Mouse (Mus musculus): Measurements from ENCODE around the gene Crnkl1.

DNA sequence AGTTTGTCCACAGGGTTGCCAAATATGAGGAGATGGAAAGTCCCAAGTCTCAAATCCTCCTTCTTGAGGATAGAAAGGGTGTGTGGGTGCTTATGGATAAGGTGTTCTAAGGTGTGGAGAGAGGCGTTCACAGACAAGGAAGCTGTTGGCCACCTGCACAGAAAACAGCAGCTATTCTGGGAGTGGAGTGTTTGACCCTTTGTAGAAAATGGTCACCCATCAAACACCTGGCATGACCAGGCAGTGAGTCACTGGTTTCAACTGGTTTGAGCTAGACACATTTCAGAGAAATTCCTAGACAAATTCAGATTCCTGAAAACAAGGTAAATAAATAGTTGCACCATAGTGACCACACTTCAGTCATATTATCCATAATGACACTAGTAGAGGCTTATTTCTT, 62.7 kb downstream of the Crnkl1 start:
- no peak for TF ChIP-seq CTCF (IDR thresholded peaks at IDR 0.05; ENCODE audit: borderline replicate concordance, control insufficient read depth, extremely low read depth, insufficient read depth, low read length, poor library complexity)
- no peak for TF ChIP-seq POLR2A (IDR thresholded peaks at IDR 0.05; ENCODE audit: control insufficient read depth, extremely low read depth, insufficient read depth, low read length, poor library complexity)

All from thymus, adult 2 months (tissue).